Mouse (Mus musculus): Measurements from ENCODE around the gene Acer2.

- TF ChIP-seq POLR2A (IDR thresholded peaks at IDR 0.05; ENCODE audit: borderline replicate concordance, extremely low read depth, insufficient read depth, insufficient read length, poor library complexity, severe bottlenecking), result no peak
- TF ChIP-seq CTCF (IDR thresholded peaks at IDR 0.05; ENCODE audit: borderline replicate concordance, extremely low read depth, insufficient read depth, insufficient read length), result no peak
Observed at GRCm38 (mm10) chr4:86852018-86852417, 22.2 kb upstream of the Acer2 start.
